Mouse (Mus musculus) mouse embryonic stem cell (cell line): ENCODE measurements around the gene Vmn1r138.
"Not testable (repeated sequence)": the region's sequence is repeated elsewhere in the genome, so short reads cannot be mapped to it uniquely, and the experiment has no call there.

Experiments used
- in situ Hi-C, 2 experiments: fragments of 300-500 bp; cut with MboI; formaldehyde crosslinking; loops; 1 replicate in 1 of 2; 3 replicates in 1 of 2; pipeline ENCODE4 v1.14.3; 2019 to 2020; ENCODE audit warnings: low sequenced_read_pairs in 2 of 2, low pct_unique_long_range_greater_than_20kb in 1 of 2, mixed read lengths in 1 of 2; ENCODE audit not compliant: unreplicated experiment in 1 of 2

Vmn1r138 gene

DNA sequence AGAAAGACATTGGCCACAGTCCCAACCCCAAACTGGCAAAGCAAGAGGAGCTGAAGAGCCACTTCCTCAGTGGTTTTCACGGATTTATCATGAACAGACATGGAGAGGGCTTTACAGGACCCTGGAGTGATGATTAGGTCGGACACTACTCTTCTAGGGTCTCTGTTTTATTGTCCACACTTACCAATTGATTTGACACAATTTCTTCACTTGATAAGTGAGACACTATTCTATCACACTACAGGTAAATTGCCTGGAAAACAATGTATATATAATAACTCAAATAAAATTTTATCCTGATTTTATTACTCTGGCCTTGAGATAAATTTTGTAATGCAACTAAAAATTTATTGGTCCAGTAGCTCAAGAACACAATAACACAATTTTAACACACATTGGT is at the start of gene Vmn1r138:
Gene Vmn1r138 (minus strand): TSS at position 101 of the 400 bp plus-strand sequence.
- in situ Hi-C loops = not testable (repeated sequence)

DNA sequence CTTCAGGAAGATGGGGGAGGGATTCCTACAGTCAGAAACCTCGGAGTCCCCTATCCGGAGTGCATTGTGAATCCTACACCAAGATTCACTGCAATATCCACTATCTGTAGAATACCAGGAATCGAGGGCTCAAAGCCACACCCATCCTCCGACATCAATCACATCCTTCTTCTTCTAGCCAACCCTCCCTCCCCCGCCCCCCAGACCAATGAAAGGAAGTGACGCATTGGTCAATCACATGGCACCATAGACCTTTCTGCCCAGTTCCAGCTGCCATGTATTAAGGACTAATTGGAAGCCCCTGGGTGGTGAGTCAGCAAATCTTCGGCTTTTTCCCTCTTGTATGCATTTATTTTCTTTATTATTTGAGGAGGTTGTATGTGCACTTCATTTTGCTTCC is 40.1 kb upstream of the Vmn1r138 start, which contains the start of gene Vmn1r139:
Gene Vmn1r139 (plus strand): TSS at position 301 of the 400 bp plus-strand sequence.
- in situ Hi-C loops = not testable (repeated sequence)

DNA sequence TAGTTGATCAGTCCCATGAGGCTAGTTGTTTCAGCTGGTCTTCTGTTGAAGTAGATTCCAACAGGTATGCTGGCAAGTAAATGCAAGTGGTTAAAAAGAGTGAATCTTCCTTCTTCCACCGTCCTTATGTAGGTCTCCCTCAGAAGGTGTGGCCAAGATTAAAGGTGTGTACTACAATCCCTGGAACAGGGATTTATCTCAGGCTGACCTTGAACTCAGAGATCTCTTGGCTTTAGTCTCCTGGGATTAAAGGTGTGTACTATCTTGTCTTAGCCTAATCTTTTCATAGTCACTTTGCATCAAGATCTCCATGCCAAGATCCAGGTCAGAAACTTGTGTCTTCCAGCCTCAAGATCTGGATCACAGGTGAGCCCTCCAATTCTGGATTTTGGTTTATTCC is 27.5 kb upstream of the Vmn1r138 start, which contains the start of gene Gm6176:
Gene Gm6176 (minus strand): TSS at position 101 of the 400 bp plus-strand sequence.
- in situ Hi-C loops = not testable (repeated sequence)

DNA sequence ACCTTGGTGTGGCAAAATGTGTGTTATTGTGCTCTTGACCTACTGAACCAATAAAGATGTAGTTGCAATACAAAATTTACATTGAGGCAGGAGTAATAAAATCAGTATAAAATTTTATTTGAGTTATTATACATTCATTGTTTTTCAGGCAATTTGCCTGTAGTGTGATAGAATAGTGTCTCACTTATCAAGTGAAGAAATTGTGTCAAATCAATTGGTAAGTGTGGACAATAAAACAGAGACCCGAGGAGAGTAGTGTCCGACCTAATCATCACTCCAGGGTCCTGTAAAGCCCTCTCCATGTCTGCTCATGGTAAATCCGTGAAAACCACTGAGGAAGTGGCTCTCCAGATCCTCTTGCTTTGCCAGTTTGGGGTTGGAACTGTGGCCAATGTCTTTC is 34.4 kb downstream of the Vmn1r138 start, which contains the start of gene Vmn1r137:
Gene Vmn1r137 (plus strand): TSS at position 301 of the 400 bp plus-strand sequence.
- in situ Hi-C loops = not testable (repeated sequence)
